Mouse (Mus musculus): ENCODE data around the gene Alox8. TPM values are rescaled to one million over a fixed set of nuclear protein-coding genes. Genes with fewer than 3 reads are reported as not detected.

The Alox8 gene
- total RNA-seq, 2 experiments from 2014 or later: 1.2 to 2.5 TPM

Other genes with a start within 250 kb of the Alox8 start
- gene Arhgef15, start 240.4 kb downstream of the Alox8 start, total RNA-seq (2021): 10 to 100 TPM; 17.6 to 19.9 TPM
- gene Slc25a35, start 229.7 kb downstream of the Alox8 start, total RNA-seq (2021): 1 to 10 TPM; 1.1 to 2.0 TPM
- 10 to 100 TPM; 16.4 to 23.8 TPM for gene Rangrf, start 222.7 kb downstream of the Alox8 start, total RNA-seq (2021)
- 10 to 100 TPM; 35.3 to 36.6 TPM for gene Pfas, start 189.4 kb downstream of the Alox8 start, total RNA-seq (2021)
- gene Ctc1, start 181.9 kb downstream of the Alox8 start, total RNA-seq (2021): 10 to 100 TPM; 60.8 to 64.7 TPM
- 1 to 10 TPM; 8.2 to 10.0 TPM for gene Aurkb, start 152.2 kb downstream of the Alox8 start, total RNA-seq (2021)
- gene Borcs6, start 138.1 kb downstream of the Alox8 start, total RNA-seq (2021): 10 to 100 TPM; 23.8 to 25.2 TPM
- gene Tmem107, start 127.0 kb downstream of the Alox8 start, total RNA-seq (2021): 10 to 100 TPM; 13.9 to 14.8 TPM
- gene Vamp2, start 109.4 kb downstream of the Alox8 start, total RNA-seq (2021): 100 to 1,000 TPM; 579 to 594 TPM
- gene Per1, start 102.6 kb downstream of the Alox8 start, total RNA-seq (2021): 10 to 100 TPM; 52.8 to 58.0 TPM
- gene Hes7, start 77.4 kb downstream of the Alox8 start, total RNA-seq (2021): 1 to 10 TPM; 2.3 to 2.6 TPM
- 1 to 10 TPM; 1.2 to 1.7 TPM for gene 9130213A22Rik, start 75.3 kb downstream of the Alox8 start, total RNA-seq (2021)
- 10 to 100 TPM; 10.8 to 13.1 TPM for gene Aloxe3, start 71.9 kb downstream of the Alox8 start, total RNA-seq (2021)
- under 1 TPM; 0.16 to 0.18 TPM for gene Alox12b, start 40.9 kb downstream of the Alox8 start, total RNA-seq (2021)
- gene Gucy2e, start 39.2 kb upstream of the Alox8 start, total RNA-seq (2021): under 1 TPM; 0.52 to 0.87 TPM
- gene Cntrob, start 125.9 kb upstream of the Alox8 start, total RNA-seq (2021): 10 to 100 TPM; 23.9 to 25.2 TPM
- 10 to 100 TPM; 67.1 to 69.1 TPM for gene Trappc1, start 126.1 kb upstream of the Alox8 start, total RNA-seq (2021)
- gene Kcnab3, start 128.4 kb upstream of the Alox8 start, total RNA-seq (2021): 10 to 100 TPM in 1 of 2 experiments, 1 to 10 TPM in 1; 8.8 to 12.6 TPM
- gene Rnf227, start 142.6 kb upstream of the Alox8 start, total RNA-seq (2021): 10 to 100 TPM; 77.3 to 89.1 TPM
- 100 to 1,000 TPM; 552 to 572 TPM for gene Chd3, start 171.6 kb upstream of the Alox8 start, total RNA-seq (2021)
- gene Naa38, start 197.6 kb upstream of the Alox8 start, total RNA-seq (2021): 10 to 100 TPM; 60.2 to 63.9 TPM
- 10 to 100 TPM; 36.3 to 41.1 TPM for gene Cyb5d1, start 197.8 kb upstream of the Alox8 start, total RNA-seq (2021)
- 1 to 10 TPM; 3.1 to 4.2 TPM for gene Tmem88, start 200.4 kb upstream of the Alox8 start, total RNA-seq (2021)
- gene Kdm6b, start 215.8 kb upstream of the Alox8 start, total RNA-seq (2021): 10 to 100 TPM; 77.2 to 85.8 TPM

Data from left cerebral cortex, postnatal 4 days (tissue).